Mouse (Mus musculus) kidney, embryonic 14.5 days (tissue): Measurements from ENCODE around the gene Best2. TPM values are rescaled to one million over a fixed set of nuclear protein-coding genes. Genes with fewer than 3 reads are reported as not detected.

Experiments
- ATAC-seq: fragments of 200-750 bp; cut with Nextera tagmentation; 2 replicates; pipeline ENCODE4 v1.8.0; 2017; ENCODE audit warnings: moderate number of reproducible peaks, mild to moderate bottlenecking, moderate TSS enrichment, moderate library complexity; ENCODE audit not compliant: low FRiP score, low TSS enrichment
- H3K27ac ChIP-seq: fragments of 300-500 bp; sonication (generic); 2 replicates; pipeline ENCODE4 v1.5.1; 2014; ENCODE audit warnings: low read depth, mild to moderate bottlenecking, low read length, moderate library complexity, mixed read lengths
- H3K27me3 ChIP-seq: fragments of 300-500 bp; sonication (generic); 2 replicates; pipeline ENCODE4 v1.6.1; 2014; ENCODE audit warnings: mild to moderate bottlenecking, low read length; ENCODE audit not compliant: control insufficient read depth, insufficient read depth
- H3K36me3 ChIP-seq: fragments of 300-500 bp; sonication (generic); 2 replicates; pipeline ENCODE4 v1.6.1; 2014; ENCODE audit warnings: low read length, mixed read lengths; ENCODE audit not compliant: control insufficient read depth, insufficient read depth
- H3K4me1 ChIP-seq: fragments of 300-500 bp; sonication (generic); 2 replicates; pipeline ENCODE4 v1.6.1; 2014; ENCODE audit warnings: low read length, mixed read lengths; ENCODE audit not compliant: control insufficient read depth, insufficient read depth
- H3K4me2 ChIP-seq: fragments of 300-500 bp; sonication (generic); replicated peaks from 2 replicates; pipeline ENCODE4 v1.6.1; 2014; ENCODE audit warnings: low read depth, mild to moderate bottlenecking, low read length
- H3K4me3 ChIP-seq: fragments of 300-500 bp; sonication (generic); 2 replicates; pipeline ENCODE4 v1.5.1; 2014; ENCODE audit warnings: mild to moderate bottlenecking, low read length
- H3K9ac ChIP-seq: fragments of 300-500 bp; sonication (generic); 2 replicates; pipeline ENCODE4 v1.6.1; 2014; ENCODE audit warnings: low read depth, mild to moderate bottlenecking, low read length, moderate library complexity
- H3K9me3 ChIP-seq: fragments of 300-500 bp; sonication (generic); 2 replicates; pipeline ENCODE4 v1.6.1; 2016; ENCODE audit warnings: low read length; ENCODE audit not compliant: control insufficient read depth
- WGBS: fragments of 180-500 bp; shearing (Covaris S2); extraction: QIAGEN DNeasy Blood & Tissue Kit; methylation state at CpG from one replicate; pipeline ENCODE4 v1.1.7; 2014; 5-methylcytosine and 5-hydroxymethylcytosine counted together
- polyA plus RNA-seq: library from polyadenylated mRNA; unstranded; fragments of >200 nt; fragmentation: Nextera tagmentation; extraction: Ambion mirVana; gene quantifications from 2 replicates; pipeline ENCODE4 v1.2.1, GENCODE M21; 2014

The Best2 gene
- polyA plus RNA-seq, 1 experiment from 2014 or later, result not detected

DNA sequence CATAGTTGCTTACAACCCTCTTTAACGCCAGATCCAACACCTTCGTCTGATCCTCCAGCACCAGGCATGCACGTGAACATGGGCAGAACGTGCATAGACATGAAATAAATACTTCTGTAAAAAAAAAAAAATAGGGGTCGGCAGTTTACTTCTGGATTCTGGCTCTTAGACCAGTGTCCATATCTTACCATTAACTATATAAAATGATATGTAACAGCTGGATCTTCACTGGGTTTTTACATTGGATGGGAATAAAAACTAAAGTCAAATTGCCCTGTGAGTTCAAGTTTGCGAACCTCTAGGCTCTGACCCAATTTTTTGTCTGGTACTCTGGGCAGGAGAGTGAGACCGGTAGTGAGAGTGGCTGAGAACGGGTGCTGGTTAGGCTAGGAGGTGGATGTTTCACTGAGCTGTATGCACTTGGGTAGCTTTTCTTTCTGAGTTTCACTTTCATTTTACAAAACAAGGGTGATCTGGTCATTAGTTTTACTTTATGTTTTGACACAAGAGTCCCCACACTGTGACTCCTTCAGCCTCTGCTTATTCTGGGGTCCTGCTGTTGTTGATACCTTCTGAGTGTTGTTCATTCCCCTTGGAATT, 39.7 kb downstream of the Best2 start:
- no peak overlapping the region for H3K4me3 ChIP-seq
- no peak for ATAC-seq
- no peak overlapping the region for H3K9ac ChIP-seq
- peaks cover 42% of the 10 kb centered on the region for H3K4me1 ChIP-seq
- H3K36me3 ChIP-seq, result peaks cover 38% of the 10 kb centered on the region
- no peak overlapping the region for H3K4me2 ChIP-seq
- H3K27ac ChIP-seq, result no peak overlapping the region
- WGBS, result 83% methylated on average over 8 of the region's 8 CpGs
- H3K9me3 ChIP-seq, result no peaks in the 10 kb centered on the region
- H3K27me3 ChIP-seq, result no peaks in the 10 kb centered on the region; the same call in 1 of the 2 replicates

DNA sequence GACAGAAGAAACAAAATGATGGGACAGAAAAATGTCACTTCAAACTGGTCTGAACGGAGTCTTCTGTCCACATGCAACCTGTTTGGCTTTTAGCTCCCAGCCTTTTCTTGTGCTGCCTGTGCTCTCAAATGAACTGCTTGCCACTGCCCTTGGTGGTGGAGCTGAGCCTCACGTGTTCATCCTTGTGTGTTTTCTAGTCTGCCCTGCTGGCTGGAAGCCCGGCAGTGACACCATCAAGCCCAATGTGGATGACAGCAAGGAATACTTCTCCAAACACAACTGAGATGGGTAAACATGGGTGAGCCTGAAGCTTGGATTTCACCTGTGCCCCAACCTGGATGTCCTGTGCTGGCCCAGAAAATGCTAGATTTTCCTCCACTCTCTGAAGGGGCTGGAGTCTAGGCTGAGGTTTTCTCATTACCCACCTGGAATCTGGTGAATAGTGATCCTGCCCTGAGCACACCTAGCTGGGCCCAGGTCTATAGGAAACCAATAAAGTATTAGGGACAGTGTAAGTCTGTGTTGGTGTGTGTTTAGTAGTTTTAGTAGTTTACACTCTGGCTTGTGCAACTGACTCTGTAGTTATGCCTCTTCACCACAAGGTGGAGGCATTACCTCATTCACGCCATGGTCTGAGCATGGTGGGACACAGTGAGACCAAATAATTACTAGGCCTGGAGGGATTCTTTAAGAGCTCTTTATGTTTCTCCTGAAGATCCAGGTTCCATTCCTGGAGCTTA, 40.4 kb downstream of the Best2 start:
- ATAC-seq, result no peak; the same call in 1 of the 2 replicates
- Histone ChIP-seq H3K4me3 (no peak overlapping the region), H3K27ac (no peak overlapping the region), H3K36me3 (peaks cover 38% of the 10 kb centered on the region), H3K4me1 (peaks cover 36% of the 10 kb centered on the region), H3K9me3 (no peaks in the 10 kb centered on the region), H3K9ac (no peak overlapping the region), H3K4me2 (no peak overlapping the region), H3K27me3 (no peaks in the 10 kb centered on the region; the same call in 1 of the 2 replicates)
- 76% methylated on average over 4 of the region's 4 CpGs for WGBS

DNA sequence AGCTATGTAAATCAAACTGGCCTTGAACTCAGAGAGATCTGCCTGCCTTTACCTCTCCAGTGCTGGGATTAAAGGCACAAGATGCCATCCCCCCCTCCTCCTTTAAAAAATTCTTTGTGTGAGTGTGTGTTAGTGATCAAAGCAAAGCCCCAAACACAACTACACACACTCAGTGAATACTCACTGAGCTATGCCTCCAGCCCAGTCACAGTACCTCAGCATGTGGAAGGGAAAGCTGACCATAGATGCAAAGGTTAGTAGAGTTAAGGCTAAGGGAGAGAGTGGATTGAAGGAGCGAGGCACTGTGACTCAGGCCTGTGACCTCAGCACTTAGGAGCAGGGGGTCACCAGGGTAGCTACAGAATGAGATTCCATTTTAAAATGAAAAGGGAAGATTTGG, 41.3 kb downstream of the Best2 start:
- ATAC-seq, result no peak
- peaks cover 37% of the 10 kb centered on the region for H3K4me1 ChIP-seq
- H3K27ac ChIP-seq, result no peak overlapping the region
- H3K36me3 ChIP-seq, result peaks cover 38% of the 10 kb centered on the region
- no peak overlapping the region for H3K4me3 ChIP-seq
- no peak overlapping the region for H3K9ac ChIP-seq
- H3K9me3 ChIP-seq, result no peaks in the 10 kb centered on the region
- WGBS, result 93% methylated on average over 1 of the region's 1 CpGs
- no peak overlapping the region for H3K4me2 ChIP-seq
- no peaks in the 10 kb centered on the region; the same call in 1 of the 2 replicates for H3K27me3 ChIP-seq

DNA sequence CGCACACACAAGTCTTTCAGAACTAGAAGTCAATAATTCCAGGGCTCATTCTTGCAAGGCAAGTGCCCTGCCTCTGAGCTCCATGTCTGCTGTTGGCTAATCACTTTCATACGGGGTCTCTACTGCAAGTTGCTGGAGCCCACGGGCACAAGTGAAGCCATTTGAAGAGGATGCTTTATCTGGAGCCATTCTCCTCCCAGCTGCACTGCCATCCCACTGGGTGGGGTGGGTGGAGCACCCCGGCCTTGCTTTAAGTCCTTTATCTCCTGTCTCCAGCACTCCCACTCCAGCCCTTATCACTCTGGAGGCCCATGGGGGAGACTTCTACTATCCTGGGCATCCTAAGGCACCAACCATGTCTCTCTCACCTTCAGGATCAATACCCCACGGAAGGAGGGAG, 43.4 kb downstream of the Best2 start:
- Histone ChIP-seq H3K9ac (peak overlapping the region; percentile 90; the same call in 1 of the 2 replicates), H3K4me2 (peak overlapping the region; percentile 69), H3K4me3 (peak overlapping the region; percentile 76), H3K9me3 (no peaks in the 10 kb centered on the region), H3K27ac (no peak overlapping the region), H3K36me3 (peaks cover 38% of the 10 kb centered on the region), H3K27me3 (no peaks in the 10 kb centered on the region), H3K4me1 (peaks cover 24% of the 10 kb centered on the region)
- ATAC-seq, result no peak
- WGBS, result 77% methylated on average over 5 of the region's 5 CpGs

DNA sequence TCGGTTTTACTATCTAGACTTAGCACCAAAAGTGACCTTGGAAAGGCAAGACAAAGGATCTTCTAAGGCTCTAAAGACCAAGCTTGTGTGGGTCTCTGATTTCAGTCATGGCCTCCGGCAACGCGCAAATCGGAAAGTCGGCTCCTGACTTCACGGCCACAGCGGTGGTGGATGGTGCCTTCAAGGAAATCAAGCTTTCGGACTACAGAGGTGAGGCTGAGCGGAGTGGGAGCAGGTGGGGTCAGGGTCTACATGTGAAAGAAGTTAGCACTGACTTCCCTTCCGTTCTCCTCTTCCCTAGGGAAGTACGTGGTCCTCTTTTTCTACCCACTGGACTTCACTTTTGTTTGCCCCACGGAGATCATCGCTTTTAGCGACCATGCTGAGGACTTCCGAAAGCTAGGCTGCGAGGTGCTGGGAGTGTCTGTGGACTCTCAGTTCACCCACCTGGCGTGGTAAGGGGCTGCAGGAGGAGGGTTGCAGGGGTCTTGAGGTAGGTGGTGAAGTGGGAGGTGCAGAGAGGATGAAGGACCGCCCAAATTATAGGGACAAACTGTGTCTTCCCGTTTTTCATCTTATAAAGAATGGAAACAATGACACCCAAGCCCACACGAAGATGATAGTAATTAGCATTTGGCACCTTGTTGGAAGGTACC, 44.1 kb downstream of the Best2 start:
- Histone ChIP-seq H3K9me3 (no peaks in the 10 kb centered on the region), H3K4me3 (peak overlapping the region; percentile 76), H3K27me3 (no peaks in the 10 kb centered on the region), H3K27ac (peak overlapping the region; percentile 88), H3K9ac (peak overlapping the region; percentile 90), H3K4me2 (peak overlapping the region; percentile 69), H3K4me1 (peaks cover 21% of the 10 kb centered on the region), H3K36me3 (peaks cover 38% of the 10 kb centered on the region)
- ATAC-seq, result no peak
- WGBS, result 7% methylated on average over 21 of the region's 21 CpGs

DNA sequence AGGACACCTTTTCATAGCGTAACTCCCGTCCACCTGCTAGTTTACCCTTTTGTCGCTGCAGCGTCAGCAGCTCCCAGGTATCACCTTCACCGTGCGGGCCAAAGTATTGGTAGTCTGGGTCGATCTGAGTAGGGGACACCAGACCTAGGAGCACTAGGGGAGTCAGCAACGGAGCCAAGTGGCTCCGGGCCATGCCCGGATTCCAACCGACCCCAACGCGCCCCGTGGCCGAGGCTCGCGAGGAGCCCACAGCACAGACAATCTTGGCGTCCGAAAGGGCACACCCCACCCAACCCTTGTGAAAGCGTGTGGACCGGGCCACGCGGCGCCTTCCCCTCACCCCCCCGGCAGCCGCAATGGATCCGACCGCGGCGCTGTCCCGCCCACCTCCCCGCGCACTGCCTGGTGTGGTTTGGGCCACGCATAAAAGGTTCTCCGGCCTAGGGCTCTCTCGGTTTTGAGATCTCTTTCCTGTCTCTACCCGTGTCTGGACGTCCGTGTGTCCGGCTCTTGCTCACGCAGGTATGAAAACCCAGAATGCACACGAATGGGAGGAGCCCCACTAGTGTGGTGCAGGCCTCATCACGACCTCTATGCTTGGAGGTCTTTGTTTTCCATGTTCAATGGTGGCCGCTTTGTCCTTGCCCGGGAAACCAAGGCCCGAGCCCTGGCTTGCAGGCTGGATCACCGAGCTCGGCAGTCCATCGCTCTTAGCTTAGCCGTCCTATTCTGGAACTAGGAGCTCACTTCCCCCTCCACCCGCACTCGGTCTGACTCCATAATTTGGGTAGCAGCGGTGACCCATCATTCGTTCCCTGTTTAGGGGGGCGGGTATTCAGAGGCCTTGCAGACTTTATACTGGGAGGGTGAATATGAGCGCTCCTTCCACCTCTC, 44.8 kb downstream of the Best2 start, which contains the start of the genes Gm49661, Prdx2 and Rnaseh2a:
Gene Gm49661, minus strand, starts transcription at position 193 of the 894 bp plus-strand sequence.
Gene Prdx2, plus strand, starts transcription at position 347 of the 894 bp plus-strand sequence.
Gene Rnaseh2a, minus strand, starts transcription at position 527 of the 894 bp plus-strand sequence.
- Histone ChIP-seq H3K27ac (peak within 1 kb of the TSS; percentile 88), H3K27me3 (no peaks in the 10 kb centered on the region), H3K4me3 (peak within 1 kb of the TSS; percentile 76), H3K9me3 (no peaks in the 10 kb centered on the region), H3K4me2 (peak within 1 kb of the TSS; percentile 69), H3K36me3 (peaks cover 34% of the 10 kb centered on the region), H3K4me1 (peaks cover 27% of the 10 kb centered on the region), H3K9ac (peak within 1 kb of the TSS; percentile 90)
- under 1% methylated on average over 56 of the region's 56 CpGs for WGBS
- peak; percentile 65 for ATAC-seq

DNA sequence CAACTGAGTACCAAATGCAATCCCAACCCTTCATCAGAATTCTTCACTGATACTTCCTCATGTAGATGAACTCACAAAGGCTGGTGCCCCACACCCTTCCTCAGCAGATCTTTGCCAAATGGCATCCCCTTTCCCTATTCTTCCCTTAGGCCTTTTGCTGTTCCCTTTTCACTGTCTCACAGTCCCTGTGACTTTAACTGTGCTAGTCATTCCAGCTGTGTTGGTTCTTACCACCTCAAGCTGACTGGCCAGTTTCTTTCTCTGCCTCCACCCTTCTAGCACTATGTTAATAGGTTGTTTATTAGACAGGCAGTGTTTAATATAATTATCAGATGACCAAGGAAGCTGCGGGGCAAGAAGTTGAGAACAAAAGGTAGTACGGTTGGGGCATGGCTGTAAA, 45.7 kb downstream of the Best2 start:
- Histone ChIP-seq H3K27ac (peak overlapping the region; percentile 88), H3K9me3 (no peaks in the 10 kb centered on the region), H3K36me3 (peaks cover 29% of the 10 kb centered on the region), H3K4me1 (peaks cover 27% of the 10 kb centered on the region), H3K27me3 (no peaks in the 10 kb centered on the region), H3K4me2 (peak overlapping the region; percentile 69), H3K4me3 (peak overlapping the region; percentile 76), H3K9ac (peak overlapping the region; percentile 90)
- ATAC-seq, result no peak
- 20% methylated on average over 2 of the region's 2 CpGs for WGBS

DNA sequence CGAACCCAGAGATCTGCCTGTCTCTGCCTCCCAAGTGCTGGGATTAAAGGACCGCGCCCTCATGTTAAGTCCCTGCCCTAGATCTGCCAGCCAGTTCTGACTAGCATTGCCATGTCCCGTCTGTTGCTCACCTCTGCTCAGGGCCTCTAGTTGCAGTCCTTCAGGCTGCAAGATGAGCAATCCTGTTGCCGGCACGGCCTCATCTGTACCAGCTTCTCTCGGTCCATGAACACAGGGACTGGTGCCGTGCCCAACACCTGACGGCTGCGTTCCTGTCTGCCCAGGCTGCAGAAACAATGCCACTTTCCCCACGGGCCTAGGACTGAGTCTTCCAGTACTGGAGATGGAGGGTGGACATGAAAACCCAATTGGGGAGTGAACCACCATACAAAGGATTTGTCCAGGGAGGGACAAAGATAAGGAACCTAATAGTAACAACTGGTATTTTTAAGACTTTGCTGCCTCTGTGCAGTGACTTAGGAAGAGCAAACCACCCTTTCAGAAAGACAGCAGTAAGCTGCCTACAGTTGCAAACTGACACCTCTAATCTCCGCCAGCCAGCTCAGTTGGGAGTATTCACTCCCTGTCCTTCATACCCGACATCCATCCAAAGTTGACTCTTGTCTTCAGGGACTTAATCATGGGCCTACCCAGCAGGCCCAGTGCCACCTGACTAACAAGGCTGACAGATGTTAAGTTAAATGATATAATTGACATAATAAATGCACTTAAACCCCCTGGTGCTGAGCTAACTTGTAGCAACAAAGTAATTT, 46.6 kb downstream of the Best2 start:
- H3K4me3 ChIP-seq, result no peak overlapping the region
- peaks cover 20% of the 10 kb centered on the region; the same call in 1 of the 2 replicates for H3K36me3 ChIP-seq
- ATAC-seq, result no peak
- no peaks in the 10 kb centered on the region for H3K27me3 ChIP-seq
- H3K9ac ChIP-seq, result no peak overlapping the region; the same call in 1 of the 2 replicates
- H3K4me1 ChIP-seq, result peaks cover 27% of the 10 kb centered on the region
- no peak overlapping the region for H3K27ac ChIP-seq
- no peaks in the 10 kb centered on the region for H3K9me3 ChIP-seq
- 89% methylated on average over 13 of the region's 13 CpGs for WGBS
- H3K4me2 ChIP-seq, result peak overlapping the region; percentile 69; the same call in 1 of the 2 replicates
